Mouse (Mus musculus): ENCODE results near the gene Btnl10.
"Not testable (repeated sequence)": the region's sequence is repeated elsewhere in the genome, so short reads cannot be mapped to it uniquely, and the experiment has no call there.

The Btnl10 gene

DNA sequence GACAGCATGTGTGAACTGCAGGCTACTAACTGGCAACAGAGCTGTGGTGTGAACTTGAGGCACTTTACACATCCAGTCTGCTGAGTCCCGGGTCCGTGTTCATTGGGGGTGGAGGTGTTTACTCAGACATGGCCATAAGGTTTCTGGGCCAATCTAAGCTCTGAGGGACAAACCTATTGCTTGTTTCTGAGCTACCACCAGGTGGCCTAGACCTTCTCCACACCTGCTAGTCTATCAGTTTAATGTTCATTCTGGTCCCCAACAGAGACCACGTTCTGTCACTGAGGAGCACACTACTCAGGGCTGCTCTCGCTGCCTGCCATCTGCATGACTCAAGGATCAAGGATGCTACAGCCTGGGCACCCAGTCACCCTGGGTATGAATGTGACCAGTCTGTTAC, 13.9 kb downstream of the Btnl10 start:
- no peak for DNase-seq

- DNase-seq: peak; percentile 33
These were observed 20.2 kb downstream of the Btnl10 start for GRCm38 (mm10) chr11:58937909-58938308.

DNA sequence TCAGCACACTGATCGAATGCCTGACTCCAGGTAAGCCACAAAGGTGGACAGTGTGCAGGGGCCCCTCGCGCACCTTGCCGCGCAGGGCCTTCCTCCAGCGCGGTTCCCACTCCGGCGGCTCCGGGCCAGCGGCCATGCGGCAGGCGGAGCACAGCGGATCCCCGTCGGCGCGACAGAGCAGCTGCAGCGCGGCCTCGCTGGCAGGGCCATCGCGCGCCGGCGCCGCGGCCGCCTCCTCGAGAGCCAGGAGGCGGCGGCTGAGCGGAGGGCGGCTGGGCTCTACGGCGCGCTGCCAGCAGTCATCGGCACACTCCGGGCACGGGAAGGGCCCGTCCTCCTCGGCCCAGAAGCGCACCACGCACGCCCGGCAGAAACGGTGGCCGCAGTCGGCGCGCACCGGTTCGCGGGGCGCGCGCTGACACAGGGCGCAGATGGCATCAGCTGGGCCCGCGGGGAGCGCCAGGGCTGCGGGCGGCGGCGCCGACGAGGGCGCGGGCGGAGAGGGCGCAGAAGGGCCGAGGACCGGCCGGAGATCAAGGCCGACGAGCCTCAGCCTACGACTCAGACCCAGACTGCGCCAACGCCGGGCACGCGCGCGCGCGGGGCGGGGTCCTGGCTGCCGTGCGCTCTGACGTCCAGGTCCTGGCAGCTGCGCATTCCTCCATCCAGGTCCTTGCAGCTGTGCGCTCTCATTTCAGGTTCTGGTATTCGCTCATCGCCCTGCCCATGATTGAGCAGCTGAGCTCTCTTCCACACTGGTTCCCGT, 20.8 kb downstream of the Btnl10 start, which contains the start of gene Rnf187:
Rnf187 (minus strand) TSS at position 595 of the 766 bp plus-strand sequence.
- peak; percentile 96 for DNase-seq

GRCm38 (mm10) chr11:58939088-58939439, 21.4 kb downstream of the Btnl10 start:
- no peak for DNase-seq

DNA sequence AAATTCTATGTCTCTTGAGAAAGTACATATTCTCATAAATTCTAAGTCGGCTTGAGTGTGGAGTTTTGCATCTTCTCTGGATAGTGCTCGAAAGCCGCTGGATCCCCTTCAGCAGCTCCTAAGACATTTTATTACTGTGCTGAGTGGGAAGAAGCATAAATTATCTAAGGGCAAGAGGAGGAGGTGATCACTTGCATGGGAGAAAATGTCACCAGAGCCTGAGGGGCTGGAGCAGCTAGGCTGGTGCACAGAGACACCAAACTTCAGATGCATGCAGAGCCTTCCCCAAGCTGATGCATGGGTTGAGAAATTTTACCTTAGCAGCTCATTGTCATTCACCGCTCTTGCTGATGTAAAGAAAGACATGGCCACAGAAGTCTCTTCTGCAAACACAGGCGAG, 26.4 kb downstream of the Btnl10 start:
- DNase-seq: no peak

- no peak for DNase-seq
These were observed 29.6 kb downstream of the Btnl10 start for GRCm38 (mm10) chr11:58947306-58947705.

- DNase-seq: peak; percentile 51
These were observed 30.3 kb downstream of the Btnl10 start for GRCm38 (mm10) chr11:58947798-58948528.

- DNase-seq: peak; percentile 98
These were observed 31.1 kb downstream of the Btnl10 start, which contains the start of gene Hist3h2ba for GRCm38 (mm10) chr11:58948542-58949479. TSS of gene Hist3h2ba (plus strand) at chr11:58948920.

- peak; percentile 79 for DNase-seq
These were observed 32.0 kb downstream of the Btnl10 start for GRCm38 (mm10) chr11:58949480-58950431.

DNA sequence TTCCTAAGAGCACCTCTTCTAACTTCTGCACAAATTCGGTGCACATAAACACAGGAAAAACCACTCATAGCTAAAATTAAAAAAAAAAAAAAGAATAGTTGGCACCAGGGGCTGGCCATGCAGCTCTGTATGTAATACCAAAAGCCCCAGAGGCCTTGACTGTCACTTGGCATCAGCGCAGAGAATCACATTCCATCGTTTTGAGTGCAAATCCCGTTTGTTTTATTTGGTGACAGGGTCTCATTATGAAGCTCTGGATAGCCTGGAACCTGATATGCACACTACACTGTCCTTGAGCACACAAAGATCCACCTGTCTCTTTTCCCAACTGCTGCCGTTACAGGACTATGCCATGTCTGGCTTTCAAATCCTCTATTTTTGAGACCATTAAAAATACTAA, 33.5 kb downstream of the Btnl10 start:
- DNase-seq: peak; percentile 25

- peak; percentile 70 for DNase-seq
These were observed 35.9 kb downstream of the Btnl10 start for GRCm38 (mm10) chr11:58953351-58954169.

DNA sequence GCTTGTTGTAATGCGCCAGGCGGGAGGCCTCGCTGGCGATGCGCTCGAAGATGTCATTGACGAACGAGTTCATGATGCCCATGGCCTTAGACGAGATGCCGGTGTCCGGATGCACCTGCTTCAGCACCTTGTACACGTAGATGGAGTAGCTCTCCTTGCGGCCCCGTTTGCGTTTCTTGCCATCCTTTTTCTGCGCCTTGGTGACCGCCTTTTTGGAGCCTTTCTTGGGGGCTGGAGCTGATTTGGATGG, 36.4 kb downstream of the Btnl10 start:
- not testable (repeated sequence) for DNase-seq

GRCm38 (mm10) chr11:58954420-58955142, 36.9 kb downstream of the Btnl10 start, which contains the start of the genes Hist3h2a and Trim17:
TSS of gene Hist3h2a (plus strand) at chr11:58954685.
TSS of gene Trim17 (plus strand) at chr11:58954685.
- DNase-seq: peak; percentile 99

DNA sequence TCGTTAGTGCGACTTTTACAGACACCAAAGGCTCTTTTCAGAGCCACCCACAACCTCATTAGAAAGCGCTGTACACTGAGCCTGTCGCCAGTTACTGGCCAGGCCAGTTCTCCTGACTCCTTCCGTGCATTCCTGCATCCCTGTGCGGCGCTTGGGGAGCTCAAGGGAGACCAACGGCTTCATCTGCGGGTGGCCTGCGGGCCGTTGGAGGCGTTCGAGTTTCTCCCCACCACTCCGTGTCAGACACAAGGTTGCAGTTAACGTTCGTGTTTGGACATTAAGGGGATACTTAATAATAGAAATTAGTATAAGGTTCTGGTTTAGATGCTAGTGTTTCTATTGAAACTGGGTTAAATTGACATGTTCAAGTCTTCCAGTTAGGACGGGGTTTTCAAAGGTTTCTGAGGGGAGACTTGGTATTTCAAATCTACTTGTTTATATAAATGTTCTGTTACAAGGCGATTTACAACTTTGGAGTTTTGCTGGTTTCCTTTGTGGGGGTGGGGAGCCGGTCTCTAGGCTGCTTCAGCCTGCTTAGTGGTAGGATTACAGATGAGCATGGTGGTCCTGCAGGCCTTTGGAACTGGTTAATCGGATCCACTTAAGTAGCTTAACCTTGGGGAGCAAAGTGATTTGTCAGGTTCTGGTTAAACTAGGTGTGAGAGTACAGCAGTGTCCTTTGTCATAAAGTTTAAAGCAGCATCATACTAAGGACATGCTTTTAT, 37.6 kb downstream of the Btnl10 start:
- DNase-seq: peak; percentile 83

- no peak for DNase-seq
These were observed 38.2 kb downstream of the Btnl10 start for GRCm38 (mm10) chr11:58955868-58956257.

DNA sequence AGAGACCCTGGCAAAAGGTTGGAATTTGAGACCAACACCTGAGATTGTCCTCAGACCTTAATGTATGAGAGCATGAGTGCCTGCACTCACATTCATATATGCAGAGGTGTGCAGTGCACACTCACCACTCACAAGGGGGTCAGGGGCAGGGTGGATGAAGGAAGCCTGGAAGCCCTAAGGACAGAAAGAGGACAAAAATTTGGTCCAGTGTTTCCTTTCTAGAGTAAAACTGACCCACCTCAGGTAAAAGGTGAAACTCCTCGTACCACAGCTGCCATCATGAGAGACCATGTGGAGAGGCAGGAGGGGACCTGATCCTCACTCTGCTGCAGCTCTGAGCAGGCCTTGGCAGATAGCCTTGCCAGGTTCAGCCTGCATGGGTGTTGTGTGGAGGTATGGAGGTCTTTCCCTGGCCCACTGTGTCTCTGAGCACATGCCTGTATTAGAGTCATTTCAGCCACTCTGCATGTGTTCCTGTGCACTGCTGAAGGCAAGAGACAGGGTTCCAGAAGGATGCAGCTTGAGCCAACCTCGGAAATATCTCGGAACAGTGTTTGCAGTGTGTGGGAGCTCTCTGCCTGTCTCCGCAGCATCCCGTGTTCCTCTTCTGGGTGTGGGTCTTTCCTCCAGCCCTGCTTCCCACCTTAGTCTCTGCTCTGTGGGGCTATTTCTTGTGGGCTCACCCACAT, 39.7 kb downstream of the Btnl10 start:
- no peak for DNase-seq

- DNase-seq: no peak
These were observed 40.8 kb downstream of the Btnl10 start for GRCm38 (mm10) chr11:58958536-58958935.

DNA sequence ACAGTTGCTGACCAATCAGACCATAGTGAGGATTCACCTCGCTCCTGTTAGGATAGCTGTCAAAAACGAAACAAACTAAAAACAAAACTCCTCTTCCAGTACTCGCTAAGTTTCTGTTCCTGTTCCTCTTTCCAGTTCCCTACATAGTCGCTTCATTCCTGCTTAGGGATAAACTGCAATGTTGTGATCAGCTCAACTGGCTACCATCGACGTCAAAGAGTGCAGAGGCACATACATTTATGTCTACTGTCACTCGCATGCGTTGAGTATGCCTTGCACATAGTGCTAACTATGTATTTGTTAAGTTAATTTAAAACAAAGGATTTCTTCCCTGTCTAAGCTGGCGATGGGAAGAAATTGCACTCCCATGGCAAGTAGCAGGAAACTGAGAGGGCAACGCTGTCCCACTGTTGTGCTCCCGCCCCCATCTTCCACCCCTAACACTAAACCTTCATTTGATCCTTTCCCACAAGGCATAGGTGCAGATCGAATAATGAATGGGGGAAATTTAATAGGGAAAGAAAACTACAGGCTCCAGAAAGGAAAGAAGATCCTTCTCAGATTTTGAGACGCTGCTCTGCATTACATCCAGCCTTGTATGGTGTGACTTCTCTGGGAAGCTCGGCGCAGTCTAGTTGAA, 41.6 kb downstream of the Btnl10 start:
- DNase-seq: no peak
